Mouse (Mus musculus) c-Kit-positive CD71-positive TER-119-negative erythroid progenitor cells, embryonic 14.5 days (primary cell): ENCODE results near the gene Zfp872.
A peak's percentile ranks its signal among the peaks of the same experiment; 100 is the strongest.
"Not testable (repeated sequence)": the region's sequence is repeated elsewhere in the genome, so short reads cannot be mapped to it uniquely, and the experiment has no call there.

Experiments
- DNase-seq: peaks from one replicate; pipeline ENCODE4 v3.0.0-alpha.2; 2013; ENCODE audit warnings: low read depth

Gene Zfp872

GRCm38 (mm10) chr9:22169327-22169726 is 18.6 kb upstream of the Zfp872 start:
- DNase-seq, result no peak

GRCm38 (mm10) chr9:22172318-22172717 is 15.6 kb upstream of the Zfp872 start:
- no peak for DNase-seq

GRCm38 (mm10) chr9:22196412-22196811 is 8.5 kb downstream of the Zfp872 start:
- no peak for DNase-seq

GRCm38 (mm10) chr9:22213785-22214194 is 25.9 kb downstream of the Zfp872 start:
- DNase-seq, result no peak

- DNase-seq, result no peak
Measured at GRCm38 (mm10) chr9:22214549-22214948, 26.7 kb downstream of the Zfp872 start.

- DNase-seq, result no peak
Measured at GRCm38 (mm10) chr9:22216705-22217104, 28.8 kb downstream of the Zfp872 start.

- DNase-seq, result no peak
Measured at GRCm38 (mm10) chr9:22217858-22218493, 30.1 kb downstream of the Zfp872 start.

- DNase-seq, result no peak
Measured at GRCm38 (mm10) chr9:22224066-22224465, 36.2 kb downstream of the Zfp872 start.

GRCm38 (mm10) chr9:22224536-22225503 is 36.9 kb downstream of the Zfp872 start:
- peak; percentile 50 for DNase-seq

- DNase-seq, result peak; percentile 99
Measured at GRCm38 (mm10) chr9:22225581-22226388, 37.9 kb downstream of the Zfp872 start, which contains the start of gene Zfp809. Gene Zfp809, plus strand, starts transcription at chr9:22225714.

GRCm38 (mm10) chr9:22226389-22226673 is 38.4 kb downstream of the Zfp872 start:
- DNase-seq, result not testable (repeated sequence)

- no peak for DNase-seq
Measured at GRCm38 (mm10) chr9:22226846-22227245, 39.0 kb downstream of the Zfp872 start.

- no peak for DNase-seq
Measured at GRCm38 (mm10) chr9:22229386-22230026, 41.6 kb downstream of the Zfp872 start.

- DNase-seq, result no peak
Measured at GRCm38 (mm10) chr9:22230061-22230460, 42.2 kb downstream of the Zfp872 start.

GRCm38 (mm10) chr9:22230556-22230955 is 42.7 kb downstream of the Zfp872 start:
- DNase-seq, result no peak

- no peak for DNase-seq
Measured at GRCm38 (mm10) chr9:22240001-22240400, 52.1 kb downstream of the Zfp872 start.

- no peak for DNase-seq
Measured at GRCm38 (mm10) chr9:22244242-22244641, 56.4 kb downstream of the Zfp872 start.
